Mouse (Mus musculus): ENCODE measurements at regions not wholly inside any gene's neighbourhood (a gene's known extent, or its start where the extent isn't known, plus 50 kb on each side); places are given as distances from the start of the nearest gene placed in this dataset.

DNA sequence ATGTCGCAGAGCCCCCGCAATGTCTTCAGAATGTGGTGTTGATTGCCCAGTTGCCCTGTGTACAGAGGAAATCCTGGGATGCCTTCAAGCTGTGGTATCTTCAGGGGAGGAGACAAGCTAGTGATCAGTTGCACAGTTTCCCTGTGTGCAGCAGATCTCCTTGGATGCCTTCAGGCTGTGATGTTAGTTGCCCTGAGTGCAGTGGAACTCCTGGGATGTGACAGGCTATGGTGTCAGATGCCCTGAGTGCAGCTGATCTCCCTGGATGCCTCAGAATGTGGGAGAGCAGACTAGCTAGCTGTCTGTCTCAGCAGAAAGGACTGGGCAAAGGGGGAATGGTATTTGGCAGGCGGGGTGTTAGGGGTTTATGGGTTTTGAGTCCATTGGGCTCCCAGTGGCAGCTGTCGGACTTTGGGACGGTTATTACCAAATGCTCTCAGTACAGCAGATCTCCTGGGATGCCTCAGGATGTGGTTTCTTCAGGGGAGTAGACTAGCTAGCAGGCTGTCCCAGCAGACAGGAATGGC, 1110.1 kb upstream of the Nr2f1 start:
- Histone ChIP-seq H3K4me1 (no peaks in the 10 kb centered on the region), H3K27me3 (ENCODE audit: low read depth, poor library complexity, severe bottlenecking) (no peaks in the 10 kb centered on the region), H3K9me3 (replicated peaks) (no peaks in the 10 kb centered on the region), H3K27ac (replicated peaks) (no peak overlapping the region), H3K36me3 (no peaks in the 10 kb centered on the region), H3K4me3 (no peak overlapping the region)
- WGBS = 88% methylated on average over 5 of the region's 5 CpGs
- no peak for DNase-seq (ENCODE audit: low spot score)

DNA sequence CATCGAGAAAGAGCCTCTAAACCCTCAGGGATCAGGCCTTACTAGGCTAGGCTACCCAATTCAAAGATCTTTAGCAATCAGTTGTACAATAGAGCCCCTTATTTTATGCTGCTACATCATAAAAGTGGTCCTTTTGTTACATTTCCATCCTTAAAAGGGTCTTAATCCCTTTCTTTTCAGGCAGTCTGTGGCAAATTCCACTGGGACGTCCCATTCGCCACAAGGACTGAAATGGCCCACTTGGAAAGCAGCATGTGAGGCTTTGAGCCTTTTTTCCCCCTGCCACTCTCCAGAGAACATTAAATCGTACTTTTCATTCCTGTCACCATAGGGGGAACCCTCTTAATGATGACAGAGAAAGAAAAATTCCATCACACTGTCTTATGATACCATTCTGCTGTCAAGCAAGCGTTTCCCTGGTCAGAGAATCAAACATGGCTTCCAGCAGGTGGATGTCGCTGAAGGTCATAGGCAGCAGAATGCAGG, 1097.7 kb upstream of the Nr2f1 start:
- no peaks in the 10 kb centered on the region for H3K27me3 ChIP-seq (ENCODE audit: low read depth, poor library complexity, severe bottlenecking)
- H3K36me3 ChIP-seq = no peaks in the 10 kb centered on the region
- H3K4me1 ChIP-seq = peaks cover 18% of the 10 kb centered on the region
- peak; percentile 25 for DNase-seq (ENCODE audit: low spot score)
- H3K9me3 ChIP-seq (replicated peaks) = no peaks in the 10 kb centered on the region
- WGBS = 29% methylated on average over 6 of the region's 6 CpGs
- no peak overlapping the region; the same call in 1 of the 2 replicates for H3K4me3 ChIP-seq
- peak overlapping the region; percentile 69 for H3K27ac ChIP-seq (replicated peaks)

DNA sequence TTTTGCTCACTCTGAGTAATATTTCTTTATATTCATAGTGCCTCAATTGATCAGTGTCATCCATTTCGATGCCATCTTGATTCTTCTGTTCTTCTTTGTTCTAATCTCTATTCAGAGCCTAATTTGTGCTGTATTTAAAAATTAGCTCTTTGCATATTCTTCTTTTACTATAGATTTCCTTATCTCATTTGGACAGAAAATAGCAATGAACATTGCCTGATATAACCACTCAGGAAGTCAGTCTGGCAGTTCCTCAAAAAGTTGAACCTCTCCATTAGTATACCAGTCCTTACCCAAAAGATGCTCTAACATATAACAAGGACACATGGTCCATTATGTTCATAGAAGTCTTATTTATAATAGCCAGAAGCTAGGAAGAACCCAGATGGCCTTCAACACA, 1088.5 kb upstream of the Nr2f1 start:
- no peak for DNase-seq (ENCODE audit: low spot score)
- H3K9me3 ChIP-seq (replicated peaks) = no peaks in the 10 kb centered on the region
- H3K4me3 ChIP-seq = no peak overlapping the region
- no peaks in the 10 kb centered on the region for H3K27me3 ChIP-seq (ENCODE audit: low read depth, poor library complexity, severe bottlenecking)
- no peaks in the 10 kb centered on the region for H3K36me3 ChIP-seq
- 95% methylated on average over 1 of the region's 1 CpGs for WGBS
- no peak overlapping the region for H3K27ac ChIP-seq (replicated peaks)
- 0 out of 2 replicates have a peak, but pooled peaks cover 6% of the 10 kb centered on the region for H3K4me1 ChIP-seq

DNA sequence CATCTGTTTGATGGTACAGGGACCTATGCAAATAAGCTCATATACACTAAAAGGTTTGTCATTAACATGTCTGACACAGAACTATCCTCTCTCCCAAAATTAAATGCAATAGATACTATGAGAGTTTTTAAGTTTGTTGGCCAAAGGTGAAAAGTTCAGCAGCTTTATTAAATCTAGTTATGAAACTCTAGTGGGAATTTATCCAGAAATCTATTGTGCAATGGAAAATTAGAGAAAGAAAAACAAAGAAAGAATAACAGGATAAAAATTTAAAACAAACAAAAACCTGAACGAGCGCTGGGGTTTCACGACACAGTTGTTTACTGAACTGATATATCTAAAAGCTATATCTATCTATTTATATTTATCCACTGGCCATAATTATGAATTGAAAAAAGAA, 1086.6 kb upstream of the Nr2f1 start:
- WGBS = 89% methylated on average over 3 of the region's 3 CpGs
- Histone ChIP-seq H3K27ac (replicated peaks) (no peak overlapping the region), H3K4me1 (0 out of 2 replicates have a peak, but pooled peaks cover 6% of the 10 kb centered on the region), H3K36me3 (no peaks in the 10 kb centered on the region), H3K4me3 (no peak overlapping the region), H3K9me3 (replicated peaks) (no peaks in the 10 kb centered on the region), H3K27me3 (ENCODE audit: low read depth, poor library complexity, severe bottlenecking) (no peaks in the 10 kb centered on the region)
- DNase-seq (ENCODE audit: low spot score) = no peak

DNA sequence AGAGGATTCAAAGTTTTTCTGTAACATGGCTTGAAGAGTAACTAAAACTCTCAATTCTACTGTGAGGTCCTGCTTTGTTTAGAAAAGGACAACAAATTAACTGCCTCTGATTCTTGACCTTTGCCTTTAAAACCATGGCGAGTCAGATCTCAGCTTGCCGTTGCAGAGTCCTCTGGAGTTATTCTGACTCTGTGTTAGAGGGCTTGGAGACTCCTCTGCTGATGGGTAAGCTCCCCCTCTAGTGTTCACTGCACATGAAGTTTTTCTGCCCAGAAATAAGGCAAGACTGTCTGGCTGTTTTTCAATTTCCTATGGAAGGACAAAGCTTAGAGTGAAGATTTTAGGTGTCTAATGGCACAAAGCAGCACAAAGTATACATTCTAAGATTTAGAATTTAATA, 1085.9 kb upstream of the Nr2f1 start:
- Histone ChIP-seq H3K9me3 (replicated peaks) (no peaks in the 10 kb centered on the region), H3K36me3 (no peaks in the 10 kb centered on the region), H3K4me3 (no peak overlapping the region), H3K27ac (replicated peaks) (no peak overlapping the region), H3K4me1 (0 out of 2 replicates have a peak, but pooled peaks cover 6% of the 10 kb centered on the region), H3K27me3 (ENCODE audit: low read depth, poor library complexity, severe bottlenecking) (no peaks in the 10 kb centered on the region)
- WGBS = 0% methylated on average over 2 of the region's 2 CpGs
- peak; percentile 18 for DNase-seq (ENCODE audit: low spot score)

DNA sequence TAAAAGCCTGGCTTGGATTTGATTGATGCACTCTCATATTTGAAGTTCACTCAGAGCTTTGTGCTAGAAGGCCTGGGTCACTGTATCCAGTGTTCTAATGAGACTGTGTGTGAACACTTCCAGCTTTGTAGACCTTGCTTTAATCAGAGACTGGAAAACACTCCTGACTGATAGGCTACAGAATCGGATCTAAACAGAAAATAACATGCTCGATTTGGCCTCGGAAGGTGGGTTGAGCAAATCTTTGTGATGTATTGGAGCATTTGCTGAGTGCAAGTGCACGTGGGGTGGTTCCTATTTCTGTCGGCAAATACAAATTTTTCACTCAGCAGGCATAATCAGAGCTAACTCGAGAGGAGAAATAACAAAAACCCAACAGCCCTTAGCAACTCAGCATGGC, 1078.2 kb upstream of the Nr2f1 start:
- Histone ChIP-seq H3K36me3 (no peaks in the 10 kb centered on the region), H3K4me1 (peaks cover 9% of the 10 kb centered on the region), H3K4me3 (no peak overlapping the region), H3K27me3 (ENCODE audit: low read depth, poor library complexity, severe bottlenecking) (no peaks in the 10 kb centered on the region), H3K27ac (replicated peaks) (peak overlapping the region; percentile 57), H3K9me3 (replicated peaks) (no peaks in the 10 kb centered on the region)
- WGBS = 48% methylated on average over 6 of the region's 6 CpGs
- DNase-seq (ENCODE audit: low spot score) = no peak

DNA sequence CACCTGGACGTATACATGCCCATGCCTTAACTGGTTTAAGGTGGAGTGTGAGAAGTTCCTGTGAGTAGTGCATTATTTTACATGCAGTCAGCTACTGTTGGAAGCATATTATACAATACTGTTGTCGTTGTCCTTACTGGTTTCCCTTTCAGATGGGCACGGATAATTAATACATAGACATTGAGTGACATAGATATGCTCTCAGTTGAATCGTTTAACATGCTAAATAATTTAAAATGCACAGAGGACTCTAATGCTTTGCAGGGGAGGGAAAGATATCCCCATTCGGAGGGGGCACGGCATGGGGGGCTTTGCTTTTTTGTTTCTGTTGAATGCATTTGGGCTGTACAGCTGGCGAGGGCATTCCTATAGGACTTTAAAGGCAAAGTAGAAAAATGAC, 1077.8 kb upstream of the Nr2f1 start:
- Histone ChIP-seq H3K27ac (replicated peaks) (peak overlapping the region; percentile 57; the same call in 1 of the 2 replicates), H3K4me3 (no peak overlapping the region), H3K9me3 (replicated peaks) (no peaks in the 10 kb centered on the region), H3K4me1 (peaks cover 9% of the 10 kb centered on the region), H3K27me3 (ENCODE audit: low read depth, poor library complexity, severe bottlenecking) (no peaks in the 10 kb centered on the region), H3K36me3 (no peaks in the 10 kb centered on the region)
- no peak for DNase-seq (ENCODE audit: low spot score)
- 71% methylated on average over 7 of the region's 7 CpGs for WGBS

DNA sequence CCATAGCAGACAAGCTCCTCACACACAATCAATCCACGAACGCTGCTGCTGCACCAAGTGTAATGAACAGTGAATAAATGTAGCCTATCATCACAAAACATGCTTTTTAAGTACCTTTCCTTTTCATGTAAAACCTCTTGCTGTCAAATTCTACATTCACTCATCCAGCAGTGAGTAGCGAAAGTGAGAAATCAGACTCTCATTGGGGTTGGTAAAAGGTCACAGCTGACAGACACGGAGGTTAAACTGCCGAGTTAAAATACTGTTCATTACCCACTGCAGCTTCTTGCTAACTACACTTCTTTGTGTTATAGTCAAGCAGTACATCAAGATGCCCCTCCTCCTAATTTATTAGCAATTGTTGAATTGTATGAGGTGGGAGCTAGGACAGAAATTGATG, 1055.8 kb upstream of the Nr2f1 start:
- Histone ChIP-seq H3K27ac (replicated peaks) (no peak overlapping the region), H3K4me1 (no peaks in the 10 kb centered on the region), H3K27me3 (ENCODE audit: low read depth, poor library complexity, severe bottlenecking) (no peaks in the 10 kb centered on the region), H3K4me3 (no peak overlapping the region), H3K9me3 (replicated peaks) (no peaks in the 10 kb centered on the region), H3K36me3 (no peaks in the 10 kb centered on the region)
- no peak for DNase-seq (ENCODE audit: low spot score)
- WGBS = 78% methylated on average over 5 of the region's 5 CpGs

DNA sequence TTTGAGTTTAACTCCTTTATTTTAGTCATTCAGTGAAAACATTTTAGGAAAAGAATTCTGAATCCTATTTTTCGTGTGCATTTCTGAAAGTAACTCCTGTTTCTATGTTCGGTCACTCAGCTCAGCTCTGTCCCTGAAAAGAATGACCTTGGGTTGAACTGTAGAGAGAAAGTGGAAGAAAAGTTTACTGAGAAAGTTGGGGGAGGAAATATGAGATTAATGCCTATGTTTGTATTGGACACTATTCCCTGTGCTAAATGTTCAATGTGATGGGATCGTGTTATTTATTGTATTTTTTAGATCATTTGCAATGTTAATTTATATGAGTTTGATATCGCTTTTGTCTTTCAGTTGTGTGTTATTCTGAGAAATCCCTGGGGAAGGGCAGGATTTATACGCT, 1052.8 kb upstream of the Nr2f1 start:
- H3K4me3 ChIP-seq = no peak overlapping the region
- 80% methylated on average over 5 of the region's 5 CpGs for WGBS
- H3K4me1 ChIP-seq = no peaks in the 10 kb centered on the region
- H3K36me3 ChIP-seq = no peaks in the 10 kb centered on the region
- no peaks in the 10 kb centered on the region for H3K27me3 ChIP-seq (ENCODE audit: low read depth, poor library complexity, severe bottlenecking)
- no peaks in the 10 kb centered on the region for H3K9me3 ChIP-seq (replicated peaks)
- no peak overlapping the region for H3K27ac ChIP-seq (replicated peaks)
- no peak for DNase-seq (ENCODE audit: low spot score)

DNA sequence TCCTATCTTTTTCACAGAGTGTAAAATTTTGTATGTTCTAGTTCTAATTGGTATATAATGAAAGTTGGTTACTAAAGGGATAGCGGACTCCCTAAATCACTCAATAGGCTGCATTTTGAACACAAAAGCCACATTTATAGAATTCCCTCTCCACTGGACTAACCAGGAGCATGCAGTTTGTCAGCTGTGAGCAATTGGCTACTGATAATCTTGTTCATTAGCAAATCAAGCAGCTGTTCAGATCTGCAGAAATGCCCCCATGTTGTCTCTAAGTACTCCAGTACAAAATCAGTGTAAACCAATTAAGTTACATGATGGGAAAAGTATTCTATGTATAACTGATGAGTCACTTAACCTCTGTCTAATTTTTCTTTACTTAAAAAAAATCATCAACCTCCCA, 1051.7 kb upstream of the Nr2f1 start:
- no peaks in the 10 kb centered on the region for H3K9me3 ChIP-seq (replicated peaks)
- H3K27me3 ChIP-seq (ENCODE audit: low read depth, poor library complexity, severe bottlenecking) = no peaks in the 10 kb centered on the region
- no peaks in the 10 kb centered on the region for H3K4me1 ChIP-seq
- H3K27ac ChIP-seq (replicated peaks) = no peak overlapping the region
- DNase-seq (ENCODE audit: low spot score) = no peak
- no peak overlapping the region for H3K4me3 ChIP-seq
- no peaks in the 10 kb centered on the region for H3K36me3 ChIP-seq
- WGBS = 95% methylated on average over 1 of the region's 1 CpGs
